Mouse (Mus musculus) cerebellum, adult 9-10 months (tissue): ENCODE measurements around the gene Mcoln3.

Experiments used
- DNase-seq: peaks from one replicate; pipeline ENCODE4 v3.0.0; 2022

Mcoln3 gene

DNA sequence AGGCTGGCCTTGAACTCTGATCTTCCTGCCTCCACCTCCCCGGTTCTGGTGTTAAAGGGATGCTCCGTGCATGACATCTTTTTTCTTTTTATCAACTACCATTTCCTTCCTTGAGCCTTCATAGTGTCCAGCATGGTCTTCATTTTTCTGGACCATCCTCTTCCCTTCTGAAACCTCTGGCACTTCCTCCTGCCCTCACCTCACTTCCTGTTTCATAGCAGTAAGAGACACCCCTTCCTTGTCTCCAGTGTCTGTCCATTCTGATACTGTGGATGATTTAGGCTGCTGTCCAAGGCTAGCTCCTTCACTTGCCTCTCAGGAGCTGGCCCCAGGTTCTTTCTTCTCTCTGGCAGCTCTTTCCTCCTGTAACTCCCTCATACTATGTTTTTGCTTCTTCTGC, 18.2 kb downstream of the Mcoln3 start:
- no peak for DNase-seq

DNA sequence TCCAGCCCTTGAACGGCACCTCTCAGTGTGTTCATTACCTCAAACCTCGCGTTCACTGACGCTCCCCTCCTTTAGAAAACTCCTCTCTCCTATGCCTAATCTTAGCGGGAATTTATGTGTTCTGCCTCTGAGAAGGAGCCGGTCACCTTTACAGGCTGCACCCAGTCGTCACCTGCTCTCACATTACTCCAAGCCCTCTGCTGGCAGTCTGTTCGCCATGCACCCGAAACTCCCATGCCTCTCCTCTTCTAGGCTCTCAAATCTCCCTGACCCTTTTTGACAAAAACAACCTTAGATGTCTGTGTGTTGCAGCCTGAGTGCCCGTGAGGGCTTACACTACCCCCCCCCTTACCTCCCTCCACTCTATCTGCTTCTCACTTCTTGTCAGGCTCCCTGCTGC, 19.2 kb downstream of the Mcoln3 start:
- no peak for DNase-seq

DNA sequence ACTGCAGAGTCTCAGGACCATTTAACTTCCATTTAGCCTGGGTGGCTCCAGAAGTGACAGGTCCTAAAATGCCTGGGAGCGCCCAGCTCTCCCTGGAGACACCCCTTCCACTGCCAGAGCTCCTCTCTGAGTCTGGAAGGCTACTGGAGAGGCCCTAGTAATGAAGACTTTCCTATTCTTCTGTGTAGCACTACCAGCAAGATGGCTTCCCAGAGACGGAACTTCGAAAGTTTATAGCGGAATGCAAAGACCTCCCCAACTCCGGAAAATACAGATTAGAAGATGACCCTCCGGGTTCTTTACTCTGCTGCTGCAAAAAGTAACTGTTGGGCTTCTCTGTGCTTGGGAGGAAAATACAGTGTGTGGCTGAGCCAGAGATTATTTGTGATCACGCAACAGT, 23.0 kb downstream of the Mcoln3 start:
- DNase-seq = no peak

DNA sequence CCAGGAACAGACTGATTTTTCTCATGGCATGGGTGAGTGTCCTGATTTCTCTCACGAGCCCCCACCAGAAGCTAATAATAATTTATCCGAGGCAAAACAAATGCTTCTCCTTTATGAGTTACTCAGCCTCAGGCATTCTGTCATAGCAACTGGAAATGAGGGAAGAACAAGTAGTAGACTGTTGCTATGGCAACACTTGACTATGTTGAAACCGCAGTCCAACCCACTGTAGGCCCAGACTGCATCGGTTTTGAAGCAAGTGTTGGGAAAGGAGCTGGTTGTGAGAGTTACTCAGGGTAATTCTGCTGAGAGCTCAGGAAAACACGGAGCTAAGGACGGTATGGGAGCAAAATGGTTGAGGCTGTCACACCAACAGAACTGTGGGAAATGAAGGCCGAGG, 25.3 kb downstream of the Mcoln3 start:
- DNase-seq = no peak

DNA sequence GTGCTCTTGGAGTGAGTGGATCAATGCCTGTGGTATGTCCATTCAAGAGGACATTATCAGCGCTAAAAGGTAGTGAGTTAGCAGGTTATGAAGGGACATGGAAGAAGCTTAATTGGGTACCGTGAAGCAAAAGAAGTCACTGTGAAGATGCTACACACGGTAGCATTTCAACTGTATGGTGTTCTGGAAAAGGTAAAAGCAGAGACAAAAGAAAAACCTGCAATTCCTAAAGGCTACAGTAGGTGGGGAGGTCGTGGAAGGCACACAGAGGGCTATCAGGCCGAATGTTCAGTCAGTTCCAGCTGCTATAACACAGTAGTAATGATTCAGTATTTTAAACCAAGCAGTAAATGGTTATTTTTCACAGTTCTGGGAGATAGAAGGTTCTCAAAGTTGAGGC, 28.3 kb downstream of the Mcoln3 start:
- no peak for DNase-seq

DNA sequence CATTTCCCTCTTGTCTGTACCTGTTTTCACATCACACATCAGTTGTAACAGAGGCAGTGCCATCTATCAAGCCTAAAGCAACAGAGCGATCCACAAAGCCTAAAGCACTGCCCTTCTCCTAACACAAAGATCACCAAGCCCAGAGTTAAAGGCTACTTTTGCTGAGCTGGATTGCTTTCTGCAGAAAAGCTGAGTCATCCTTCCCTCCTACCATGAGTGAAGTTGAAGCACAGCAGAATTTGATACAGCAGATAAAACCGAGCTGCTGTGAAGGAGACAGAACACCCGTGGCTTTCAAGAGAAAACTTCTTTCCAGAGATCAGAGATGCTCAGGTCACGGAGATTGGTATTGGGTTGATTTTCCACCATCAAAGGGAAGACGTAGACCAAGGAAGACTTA, 28.9 kb downstream of the Mcoln3 start:
- no peak for DNase-seq

DNA sequence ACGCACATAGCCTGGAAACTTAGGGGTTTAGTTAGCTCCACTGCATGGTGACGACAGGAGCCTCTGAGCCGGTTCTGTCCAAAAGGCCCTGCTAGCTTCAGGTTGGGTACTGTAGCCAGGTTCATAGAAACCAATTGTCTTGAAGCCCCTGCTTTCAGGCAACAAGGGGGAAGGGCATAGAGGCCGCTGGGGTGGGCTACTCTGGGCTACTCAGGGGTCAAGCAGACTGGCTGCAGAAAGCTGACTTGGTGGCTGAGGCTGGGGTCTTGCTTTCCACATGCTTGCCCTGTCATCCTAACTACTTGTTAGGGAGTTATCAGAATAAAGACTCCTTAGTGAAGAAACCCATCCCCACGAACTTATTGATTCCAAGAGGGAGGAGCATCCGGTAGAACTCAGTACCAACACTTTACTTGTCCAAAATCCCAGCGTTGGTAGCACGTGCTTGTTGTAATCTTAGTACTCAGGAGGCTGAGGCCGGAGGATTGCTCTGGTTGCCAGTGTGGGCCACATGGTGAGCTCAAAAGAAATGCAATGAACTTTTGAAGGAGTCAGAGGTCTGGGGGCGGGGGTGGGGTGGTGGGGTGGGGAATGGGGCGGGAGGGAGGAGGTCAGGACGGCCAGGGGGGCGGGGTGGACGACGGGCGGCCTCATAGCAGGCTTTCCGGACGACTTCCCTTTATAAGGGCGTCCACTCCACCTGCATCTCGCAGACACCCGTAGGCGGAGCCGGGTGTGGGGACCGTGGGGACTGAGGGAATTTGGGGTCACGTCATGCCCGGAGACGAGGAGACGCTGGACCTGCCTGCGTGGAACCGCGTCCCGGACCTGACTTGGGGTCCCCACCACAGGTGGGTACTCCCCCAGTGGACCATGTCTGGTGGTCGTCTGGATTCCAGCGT, 32.2 kb downstream of the Mcoln3 start, which contains the start of gene Mcoln2:
Gene Mcoln2, plus strand, starts transcription at position 678 of the 902 bp plus-strand sequence.
- no peak for DNase-seq

DNA sequence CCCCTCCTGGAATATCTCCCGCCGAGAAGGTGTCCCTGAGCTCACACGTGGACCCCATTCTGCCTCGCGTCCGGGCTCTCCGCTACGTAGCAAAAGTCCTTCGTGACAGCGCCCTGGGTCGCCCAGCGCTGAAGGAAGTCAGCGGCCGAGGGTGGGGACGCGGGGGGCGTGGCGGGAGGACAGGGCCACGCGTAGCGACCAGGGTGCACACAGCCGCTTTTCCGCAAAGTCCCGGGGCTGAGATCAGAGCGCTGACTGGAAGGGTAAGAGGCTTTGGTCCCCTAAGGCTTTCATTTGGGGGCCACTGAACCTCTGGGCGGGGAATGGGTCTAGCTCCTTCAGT, 32.8 kb downstream of the Mcoln3 start:
- DNase-seq = no peak

DNA sequence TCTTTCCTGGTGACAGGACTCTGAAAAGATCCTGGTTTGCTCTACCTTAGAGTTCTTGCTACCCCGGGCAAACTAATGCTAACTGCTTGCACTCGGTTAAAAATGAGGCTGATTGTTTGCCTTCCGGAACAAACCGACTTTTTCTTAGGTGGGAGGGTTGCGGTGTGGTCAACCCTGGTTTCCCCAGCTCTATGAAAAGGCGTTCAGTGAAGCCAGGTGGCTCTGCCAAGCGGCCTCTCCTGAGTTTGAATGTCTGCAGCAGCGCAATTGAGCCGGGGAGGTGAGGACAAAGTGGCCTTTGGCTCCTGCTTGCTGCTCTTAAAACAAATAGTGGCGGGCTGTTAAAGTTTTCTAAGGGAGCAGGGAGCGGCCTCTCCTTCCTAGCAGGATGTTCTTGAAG, 33.3 kb downstream of the Mcoln3 start:
- no peak for DNase-seq

DNA sequence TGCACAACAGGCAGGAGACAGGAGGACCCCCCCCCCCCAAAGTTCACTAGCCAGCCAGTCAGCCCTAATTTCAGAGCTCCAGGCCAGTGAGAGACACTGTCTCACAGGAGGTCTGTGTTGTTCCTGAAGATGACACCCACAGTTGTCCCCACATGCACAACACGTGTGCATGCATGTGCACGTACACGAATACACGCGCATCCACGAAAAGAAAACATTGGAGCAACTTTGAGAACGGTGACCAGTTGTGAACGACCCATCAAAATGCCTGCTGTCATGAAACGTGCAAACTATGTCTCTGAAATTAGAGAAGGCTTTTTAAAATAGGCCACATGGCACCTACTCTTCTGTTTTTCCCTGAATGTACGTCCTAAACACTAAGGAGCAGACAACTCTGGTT, 34.1 kb downstream of the Mcoln3 start:
- DNase-seq = no peak

DNA sequence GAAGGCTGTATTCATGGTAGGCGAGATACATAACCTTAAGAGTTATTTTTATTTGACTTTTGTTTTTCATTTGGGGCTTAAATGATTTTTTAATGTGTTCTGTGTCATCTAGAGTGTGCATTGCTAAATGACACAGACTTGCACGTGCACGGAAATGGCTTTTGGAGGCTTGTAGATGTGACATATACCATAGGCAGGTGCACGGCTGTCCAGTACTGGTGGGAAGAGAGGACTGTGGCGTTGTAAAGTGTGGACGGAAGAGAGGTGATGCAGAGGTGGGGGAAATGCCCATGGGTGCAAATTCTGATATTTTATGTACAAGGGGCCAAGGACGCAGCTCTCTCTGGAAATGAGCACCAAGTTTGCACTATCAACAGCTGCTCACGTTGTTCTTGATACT, 34.5 kb downstream of the Mcoln3 start:
- DNase-seq = no peak

DNA sequence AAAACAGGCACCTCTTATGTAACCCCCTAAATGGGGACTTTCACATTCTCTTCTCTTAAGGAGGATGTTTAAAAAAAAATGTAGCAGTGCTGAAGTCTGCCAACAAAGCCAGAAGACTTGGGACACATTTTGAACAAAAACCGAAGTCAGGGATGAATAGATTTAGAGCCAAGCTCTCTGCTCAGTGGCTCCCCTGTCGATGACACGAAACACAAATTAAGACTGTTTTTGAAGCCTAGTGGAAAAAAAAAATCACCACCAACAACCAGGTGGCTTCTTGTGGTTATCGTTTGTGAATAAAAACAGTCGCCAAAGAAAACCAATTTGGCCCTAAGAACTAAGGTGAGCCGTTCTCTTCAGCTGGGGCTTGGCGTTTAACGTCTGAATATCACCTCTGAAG, 35.1 kb downstream of the Mcoln3 start:
- no peak for DNase-seq

DNA sequence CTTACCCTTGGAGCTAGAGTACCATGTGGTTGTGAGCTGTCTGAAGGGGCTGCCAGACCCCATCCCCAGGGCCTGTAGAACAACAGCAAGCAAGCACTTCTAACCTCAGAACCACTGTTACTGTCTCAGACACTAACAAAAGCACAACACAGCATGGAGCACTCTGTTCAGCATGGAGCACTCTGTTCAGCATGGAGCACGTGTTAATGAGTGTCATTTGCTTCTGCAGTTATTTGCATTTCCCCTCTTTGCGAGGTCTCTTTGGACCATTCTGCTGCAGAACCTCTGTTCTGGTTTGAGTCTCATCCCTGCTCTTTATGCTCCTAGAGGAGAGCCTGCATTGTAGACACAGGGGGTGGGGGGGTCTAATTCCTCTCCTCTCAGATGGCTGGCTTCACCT, 35.7 kb downstream of the Mcoln3 start:
- no peak for DNase-seq

DNA sequence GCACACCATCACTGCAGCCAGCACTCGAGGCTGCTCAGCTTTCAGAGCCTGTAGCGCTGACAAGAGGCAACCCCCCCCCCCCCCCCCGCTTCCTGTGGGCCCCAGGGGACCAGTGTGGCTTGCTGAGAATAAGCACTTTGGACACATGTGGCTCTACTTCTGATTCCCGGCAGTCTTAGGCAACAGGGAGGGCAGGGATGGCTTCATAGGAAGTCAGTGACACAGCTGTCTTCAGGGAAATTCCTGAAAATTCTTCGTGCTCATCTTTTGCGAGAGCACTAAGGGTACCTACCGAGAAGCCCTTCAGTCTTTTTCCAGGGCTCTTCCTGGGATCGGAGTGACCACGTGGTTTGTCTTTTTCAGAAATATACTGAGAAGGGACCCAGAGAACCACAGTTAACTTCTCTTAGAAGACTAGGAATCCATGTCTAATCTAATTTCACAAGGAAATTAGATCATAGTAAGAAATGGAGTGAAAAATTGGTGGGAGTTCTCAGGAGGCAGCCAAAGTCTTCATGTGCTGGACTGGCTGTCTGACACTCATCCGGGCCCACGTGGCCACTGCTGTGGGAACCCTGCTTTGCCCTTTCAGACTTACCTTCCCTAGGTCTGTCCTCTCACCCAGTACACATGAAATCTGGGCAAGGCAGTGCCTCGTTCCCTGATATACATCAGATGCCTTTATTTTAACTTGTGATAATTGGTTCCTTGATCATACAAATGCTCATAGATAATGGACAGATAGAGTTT, 36.8 kb downstream of the Mcoln3 start:
- DNase-seq = no peak

DNA sequence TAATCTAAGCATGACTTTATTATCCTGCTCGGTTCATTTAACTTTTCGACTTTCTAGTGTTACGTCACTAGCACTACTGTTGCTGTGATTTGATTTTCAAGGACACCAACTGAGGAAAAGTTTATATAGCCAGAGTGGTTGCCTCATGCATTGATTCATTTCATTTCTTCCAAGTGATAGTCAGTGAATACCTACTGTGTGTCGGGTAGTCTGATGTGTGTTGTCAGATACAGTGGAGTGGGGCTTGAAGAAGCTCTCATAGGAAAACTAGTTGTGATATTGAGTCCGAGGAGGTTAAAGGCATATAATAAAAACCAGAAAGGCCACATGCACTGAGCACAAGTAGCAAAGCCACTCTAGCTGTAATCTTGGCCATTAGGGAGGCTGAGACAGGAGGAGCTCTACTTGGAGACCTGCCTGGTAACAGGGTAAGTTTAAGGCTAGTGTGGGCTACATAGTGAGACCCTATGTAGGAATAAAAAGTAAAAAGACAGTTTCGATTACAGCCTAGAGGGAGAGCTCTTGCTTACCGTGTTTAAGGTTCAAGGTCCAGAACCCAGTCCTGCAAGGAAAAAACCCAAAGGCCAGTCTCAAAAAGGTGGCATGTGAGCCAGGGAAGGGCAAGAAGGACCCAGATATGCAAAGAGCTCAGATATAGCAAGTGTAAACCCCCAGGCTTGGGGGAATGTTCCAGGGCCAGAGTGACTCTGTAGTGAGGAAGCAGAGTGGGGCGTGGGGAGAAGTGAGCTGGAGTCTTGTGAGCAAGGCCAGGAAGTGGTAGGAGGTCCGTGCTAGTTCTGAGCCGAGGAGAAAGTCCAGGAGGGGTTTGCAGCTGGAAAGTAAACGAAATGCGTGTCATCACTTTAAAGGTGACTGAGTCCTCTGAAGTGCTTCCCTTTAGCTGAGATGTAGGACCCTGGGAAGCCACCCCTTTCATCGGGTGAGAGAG, 38.7 kb downstream of the Mcoln3 start:
- DNase-seq = no peak

DNA sequence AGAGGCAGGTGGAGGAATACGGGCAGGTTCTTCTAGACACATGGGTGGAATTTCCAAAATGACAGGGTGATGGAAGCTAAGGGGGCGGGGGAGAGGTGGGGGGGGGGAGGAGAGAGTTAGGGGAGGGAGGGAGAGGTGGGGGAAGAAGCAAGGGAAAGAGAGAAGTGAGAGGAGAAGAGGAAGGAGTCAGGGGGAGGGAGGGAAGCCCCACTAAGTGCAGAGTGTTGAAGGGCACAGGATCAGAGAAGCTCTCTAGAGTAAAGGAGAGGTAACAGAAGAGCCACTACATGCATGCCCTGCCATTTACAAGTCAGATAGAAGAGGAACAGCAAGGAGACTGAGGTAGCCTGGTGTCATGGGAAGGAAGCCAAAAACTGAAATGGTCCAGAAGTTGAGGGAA, 39.6 kb downstream of the Mcoln3 start:
- no peak for DNase-seq

DNA sequence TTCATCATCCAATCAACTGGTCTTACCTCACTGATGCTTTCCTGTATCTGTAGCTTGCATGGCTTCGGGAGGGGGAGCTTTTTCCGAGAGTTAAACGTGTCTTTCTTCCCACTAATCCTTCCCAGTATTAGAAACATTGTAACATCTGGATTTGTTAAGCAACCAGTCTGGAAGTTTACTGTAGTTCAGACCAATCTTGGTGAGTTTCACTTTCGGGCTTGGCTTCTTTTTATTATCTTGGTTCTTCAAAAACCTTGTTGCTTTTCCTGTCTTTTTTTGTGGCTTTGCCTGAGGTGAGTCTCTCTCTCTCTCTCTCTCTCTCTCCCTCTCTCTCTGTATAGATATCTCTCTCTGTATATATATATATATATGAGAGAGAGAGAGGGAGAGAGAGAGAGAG, 40.8 kb downstream of the Mcoln3 start:
- no peak for DNase-seq

DNA sequence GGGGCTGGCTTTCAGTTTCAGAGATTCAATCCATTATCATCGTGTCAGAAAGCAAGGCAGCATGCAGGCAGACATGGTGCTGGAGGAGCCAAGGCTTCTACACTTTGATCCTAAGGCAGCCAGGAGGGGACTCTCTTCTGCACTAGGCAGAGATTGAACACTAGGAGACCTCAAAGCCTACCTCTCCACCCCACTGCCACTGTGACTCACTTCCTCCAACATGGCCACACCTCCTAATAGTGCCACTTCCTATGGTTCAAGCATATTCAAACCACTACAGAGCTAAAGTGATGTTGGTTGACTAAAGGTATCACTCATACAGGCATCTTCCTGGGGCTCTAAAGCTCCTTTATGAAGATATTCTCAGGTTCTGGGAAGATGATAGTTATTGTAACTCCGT, 42.1 kb downstream of the Mcoln3 start:
- no peak for DNase-seq

DNA sequence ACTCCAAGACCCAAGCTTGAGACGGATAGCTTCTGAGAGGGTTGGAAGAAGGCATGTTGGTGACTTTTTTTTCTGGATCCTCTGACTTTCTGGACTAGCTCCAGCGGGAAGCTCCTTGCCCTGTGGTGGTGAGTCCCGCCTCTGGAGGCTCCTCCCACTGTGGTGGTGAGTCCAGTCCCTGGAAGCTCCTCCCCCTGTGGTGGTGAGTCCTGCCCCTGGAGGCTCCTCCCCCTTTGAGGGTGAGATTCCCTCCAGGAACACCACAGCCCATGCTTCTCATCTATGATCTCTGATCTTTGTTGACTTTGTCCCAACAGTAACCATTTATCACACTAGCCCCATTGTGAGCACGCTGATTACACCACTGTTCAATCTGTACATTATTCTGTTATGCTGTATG, 44.9 kb downstream of the Mcoln3 start:
- no peak for DNase-seq

DNA sequence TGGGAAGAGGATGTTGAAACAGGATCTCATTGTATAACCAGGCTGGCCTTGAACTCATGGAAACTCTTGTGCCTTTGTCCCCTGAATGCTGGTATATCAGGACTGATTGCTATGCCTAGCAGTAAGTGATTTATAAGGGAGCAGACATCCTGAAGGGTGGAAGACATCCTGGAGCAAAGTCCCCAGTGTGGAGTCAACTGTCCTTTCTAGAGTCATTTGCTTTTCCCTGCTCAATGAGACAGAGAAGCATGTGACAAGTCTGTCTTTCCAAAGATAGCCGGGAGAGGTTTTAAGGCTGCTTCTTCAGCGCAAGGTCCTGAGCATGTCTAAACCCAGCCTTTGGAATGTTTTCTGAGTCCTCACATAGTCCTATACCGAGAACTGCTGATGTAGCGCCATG, 52.1 kb downstream of the Mcoln3 start:
- DNase-seq = no peak

DNA sequence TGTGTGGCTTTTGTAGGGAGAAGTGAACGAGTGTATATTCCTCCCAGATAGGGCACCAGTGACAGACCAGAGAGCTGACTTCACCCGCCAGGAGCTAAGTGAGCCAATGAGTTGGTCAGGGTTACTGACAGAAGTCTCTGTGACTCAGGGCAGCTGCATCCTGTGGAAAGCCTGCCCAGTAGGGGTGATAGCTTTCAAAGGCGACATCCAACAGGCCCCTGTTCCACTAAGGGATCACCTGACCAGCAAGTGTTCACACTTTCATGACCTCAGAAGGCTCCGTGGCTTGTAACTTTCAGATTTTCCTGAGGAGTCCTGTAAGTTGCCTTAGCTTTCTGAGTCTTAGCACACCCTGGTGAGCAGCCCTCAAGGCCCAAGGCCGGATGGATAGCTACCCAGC, 55.8 kb downstream of the Mcoln3 start:
- no peak for DNase-seq

DNA sequence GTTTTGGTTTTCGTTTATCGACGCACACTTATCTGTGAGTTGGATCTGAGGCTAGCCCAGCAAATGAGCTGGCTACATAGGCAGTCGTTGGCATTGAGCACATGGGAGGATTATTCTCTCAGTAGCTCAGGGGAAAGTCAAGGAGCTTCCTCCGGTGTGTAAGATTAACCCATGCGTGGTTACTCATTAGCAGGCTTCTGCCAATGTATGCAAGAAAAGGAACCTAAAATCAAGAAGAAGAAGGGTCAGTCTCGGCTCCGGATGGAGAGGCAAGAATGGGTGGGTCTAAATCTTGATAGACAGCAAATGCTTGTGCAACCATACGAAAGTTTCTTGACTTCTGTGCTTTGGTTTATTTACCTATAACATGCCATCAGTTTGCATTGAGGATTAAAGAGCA, 57.0 kb downstream of the Mcoln3 start:
- DNase-seq = no peak

DNA sequence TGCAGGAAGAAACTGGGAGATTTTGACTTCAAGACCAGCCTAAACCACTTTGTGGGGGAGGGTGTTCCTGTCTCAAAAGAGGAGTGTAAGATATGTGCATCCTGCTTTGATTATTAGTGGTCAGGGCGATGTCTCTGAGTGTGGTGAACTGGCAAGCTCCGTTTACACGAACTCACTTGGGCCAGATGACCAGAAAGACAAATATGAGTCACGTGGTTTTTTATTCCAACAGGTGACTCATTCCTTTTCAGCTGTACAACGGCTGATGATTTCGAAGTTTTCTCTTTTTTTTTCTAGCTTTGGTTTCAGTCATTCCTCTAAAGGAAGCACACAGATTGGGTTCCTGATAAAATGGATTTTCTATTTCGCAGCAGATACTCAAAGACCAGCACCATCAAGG, 60.0 kb downstream of the Mcoln3 start:
- no peak for DNase-seq
